ENCODE assay signal across 15 mouse cellular contexts in the genomic region with DNA sequence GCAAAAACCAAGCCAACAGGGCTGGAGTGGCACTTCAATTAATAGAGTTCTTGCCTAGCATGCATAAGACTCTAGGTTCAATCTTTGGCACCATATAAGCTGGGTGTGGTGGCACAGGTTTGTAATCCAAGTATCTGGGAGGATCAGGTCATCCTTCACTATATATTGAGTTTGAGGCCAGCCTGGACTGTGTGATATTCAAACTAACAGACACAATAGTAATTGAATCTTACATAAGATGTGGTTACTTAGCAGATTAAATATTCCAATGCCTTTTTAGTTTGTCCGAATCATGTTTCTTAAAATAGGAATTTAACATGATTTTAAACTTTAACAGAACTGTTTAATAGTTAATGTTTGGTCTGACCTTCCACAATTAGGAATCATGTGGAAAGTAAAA.
"Had no signal": no experiment of that assay in that cellular context is flagged by ENCODE, and none has a peak within 500 bp of the region (broad histone marks: within the 10 kb centered on the region; RNA-seq: fewer than 3 reads in every experiment).

No protein-coding gene starts in this region.

- H3K9me3 ChIP-seq: kidney, embryonic 15.5 days; limb, embryonic 15.5 days; megakaryocyte, embryonic 14.5 days; stomach, embryonic 15.5 days had no signal

- H3K4me2 ChIP-seq: limb, embryonic 15.5 days; midbrain, embryonic 11.5 days had no signal

- H3K9ac ChIP-seq: kidney, embryonic 15.5 days; limb, embryonic 15.5 days; lung, embryonic 14.5 days; stomach, embryonic 15.5 days had no signal

- H3K27ac ChIP-seq: limb, embryonic 15.5 days; stomach, embryonic 15.5 days had no signal

- ATAC-seq: intestine, embryonic 16.5 days; midbrain, embryonic 16.5 days had no signal

- H3K36me3 ChIP-seq: stomach, embryonic 15.5 days had no signal

- H3K4me3 ChIP-seq: kidney, embryonic 15.5 days; limb, embryonic 15.5 days; stomach, embryonic 15.5 days had no signal

- DNase-seq: layer of hippocampus, adult 9-11 months; layer of hippocampus, postnatal 36 days; lung, embryonic 14.5 days; lung, postnatal 10 days; lung, postnatal 4 days; right cerebral cortex, postnatal 14 days; thymus, adult 2 months; thymus, postnatal 25 days had no signal

- H3K27me3 ChIP-seq: kidney, embryonic 15.5 days; limb, embryonic 15.5 days; megakaryocyte, embryonic 14.5 days; stomach, embryonic 15.5 days had no signal
